Mouse (Mus musculus) olfactory bulb, adult 2 months (tissue): ENCODE results near the gene Dnajb9.

Source experiments
- CTCF ChIP-seq: fragments of 200-500 bp; IDR thresholded peaks from 2 replicates; pipeline ENCODE4 v1.5.1; 2012; ENCODE audit warnings: low read depth, mild to moderate bottlenecking, low read length, moderate library complexity; ENCODE audit not compliant: insufficient read depth
- POLR2A ChIP-seq: fragments of 200-500 bp; IDR thresholded peaks from 2 replicates; pipeline ENCODE4 v1.6.1; 2012; ENCODE audit warnings: mild to moderate bottlenecking, low read depth, low read length, moderate library complexity; ENCODE audit not compliant: insufficient read depth

- TF ChIP-seq CTCF (no peak), POLR2A (no peak)
Measured at GRCm38 (mm10) chr12:44221651-44222356, 11.7 kb upstream of the Dnajb9 start.
